Mouse (Mus musculus) spleen, adult 18-20 months (tissue): ENCODE data around the gene Scd2.
A peak's percentile ranks its signal among the peaks of the same experiment; 100 is the strongest.
"Not testable (repeated sequence)": the region's sequence is repeated elsewhere in the genome, so short reads cannot be mapped to it uniquely, and the experiment has no call there.

ENCODE experiments used
- DNase-seq, 2 experiments: peaks; one replicate each; pipeline ENCODE4 v3.0.0; 2022; ENCODE audit warnings: mixed read lengths in 2 of 2

The Scd2 gene

GRCm38 (mm10) chr19:44292941-44293768 lies at the start of gene Scd2:
Gene Scd2 (plus strand): TSS chr19:44293674.
- no peak for DNase-seq

GRCm38 (mm10) chr19:44245761-44246171 lies 47.7 kb upstream of the Scd2 start:
- DNase-seq: no peak

- no peak for DNase-seq
These were observed 47.0 kb upstream of the Scd2 start for GRCm38 (mm10) chr19:44246341-44246911.

GRCm38 (mm10) chr19:44247281-44248080 lies 46.0 kb upstream of the Scd2 start:
- DNase-seq: no peak

GRCm38 (mm10) chr19:44248081-44248853 lies 45.2 kb upstream of the Scd2 start:
- peak; percentile 91 to 96 for DNase-seq

- no peak for DNase-seq
These were observed 44.6 kb upstream of the Scd2 start for GRCm38 (mm10) chr19:44248854-44249351.

GRCm38 (mm10) chr19:44251138-44251537 lies 42.3 kb upstream of the Scd2 start:
- DNase-seq: not testable (repeated sequence)

- no peak for DNase-seq
These were observed 41.4 kb upstream of the Scd2 start for GRCm38 (mm10) chr19:44251936-44252558.

- not testable (repeated sequence) for DNase-seq
These were observed 39.4 kb upstream of the Scd2 start for GRCm38 (mm10) chr19:44254106-44254505.

GRCm38 (mm10) chr19:44257377-44257966 lies 36.0 kb upstream of the Scd2 start:
- no peak for DNase-seq

- DNase-seq: no peak
These were observed 34.0 kb upstream of the Scd2 start for GRCm38 (mm10) chr19:44259484-44259883.

GRCm38 (mm10) chr19:44260487-44260886 lies 33.0 kb upstream of the Scd2 start:
- no peak for DNase-seq

GRCm38 (mm10) chr19:44261774-44262173 lies 31.7 kb upstream of the Scd2 start:
- no peak for DNase-seq

- DNase-seq: no peak
These were observed 29.9 kb upstream of the Scd2 start for GRCm38 (mm10) chr19:44263581-44263980.

GRCm38 (mm10) chr19:44264226-44264625 lies 29.2 kb upstream of the Scd2 start:
- DNase-seq: no peak

- no peak for DNase-seq
These were observed 28.2 kb upstream of the Scd2 start for GRCm38 (mm10) chr19:44265300-44265699.

- DNase-seq: no peak
These were observed 27.6 kb upstream of the Scd2 start for GRCm38 (mm10) chr19:44265911-44266337.

GRCm38 (mm10) chr19:44266458-44266823 lies 27.0 kb upstream of the Scd2 start:
- peak in 1 of 2 experiments; percentile 31 for DNase-seq

- peak; percentile 72 to 75 for DNase-seq
These were observed 26.5 kb upstream of the Scd2 start for GRCm38 (mm10) chr19:44266824-44267498.

- no peak for DNase-seq
These were observed 25.9 kb upstream of the Scd2 start for GRCm38 (mm10) chr19:44267499-44268002.

GRCm38 (mm10) chr19:44273711-44274110 lies 19.8 kb upstream of the Scd2 start:
- DNase-seq: no peak
